Mouse (Mus musculus): ENCODE data around the gene Map1s.

GRCm38 (mm10) chr8:70941478-70941877, 35.7 kb downstream of the Map1s start:
- TF ChIP-seq POLR2A (IDR thresholded peaks at IDR 0.05; ENCODE audit: insufficient read depth, low read length) (no peak), CTCF (IDR thresholded peaks at IDR 0.05; ENCODE audit: low read depth, low read length) (peak; percentile 38)
